Mouse (Mus musculus) heart, adult 11 months (tissue): ENCODE data around the gene Inpp4b.

Experiments used
- DNase-seq: peaks from one replicate; pipeline ENCODE4 v3.0.0; 2022

The Inpp4b gene

GRCm38 (mm10) chr8:81581817-81582437, 239.6 kb downstream of the Inpp4b start:
- peak; percentile 87 for DNase-seq

DNA sequence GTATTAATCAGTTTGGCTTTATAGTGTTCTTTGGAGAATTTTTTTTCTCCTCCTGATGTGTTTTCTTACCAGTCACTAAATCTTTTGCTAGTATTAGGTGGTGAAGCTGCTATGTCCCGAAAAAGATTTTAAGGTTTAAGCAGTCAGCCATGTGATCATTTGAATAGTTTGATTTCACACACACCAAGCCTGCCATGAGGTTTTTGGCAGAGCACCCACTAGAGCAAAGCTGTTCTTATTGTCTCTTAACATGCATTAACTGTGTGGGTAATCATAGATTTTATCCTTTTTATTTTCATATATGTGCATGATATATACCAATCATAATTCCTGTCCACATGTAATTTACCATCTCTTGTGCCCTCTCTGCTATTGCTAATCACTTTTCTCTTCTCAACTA, 240.6 kb downstream of the Inpp4b start:
- DNase-seq = no peak

DNA sequence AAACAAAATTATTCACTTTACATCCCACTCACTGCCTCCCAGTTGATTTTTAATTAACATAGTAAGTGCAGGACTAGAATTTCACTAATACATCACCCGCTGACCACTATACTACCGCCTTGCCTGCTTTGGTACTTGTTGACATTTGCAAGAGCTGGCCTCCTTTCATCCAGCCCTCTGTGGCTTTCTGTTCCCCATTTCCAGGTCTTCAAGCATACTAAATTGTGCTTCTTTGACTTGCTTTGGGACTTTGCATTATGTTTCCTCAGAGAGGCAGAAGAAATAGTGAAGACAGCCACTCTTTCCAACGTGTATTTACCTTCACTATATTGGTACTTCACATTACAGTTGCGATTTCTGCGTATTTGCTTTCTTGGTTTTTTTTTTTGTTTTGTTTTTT, 244.4 kb downstream of the Inpp4b start:
- no peak for DNase-seq

GRCm38 (mm10) chr8:81594134-81594714, 251.9 kb downstream of the Inpp4b start:
- no peak for DNase-seq

GRCm38 (mm10) chr8:81599209-81599608, 256.9 kb downstream of the Inpp4b start:
- no peak for DNase-seq

GRCm38 (mm10) chr8:81601136-81601535, 258.8 kb downstream of the Inpp4b start:
- no peak for DNase-seq

DNA sequence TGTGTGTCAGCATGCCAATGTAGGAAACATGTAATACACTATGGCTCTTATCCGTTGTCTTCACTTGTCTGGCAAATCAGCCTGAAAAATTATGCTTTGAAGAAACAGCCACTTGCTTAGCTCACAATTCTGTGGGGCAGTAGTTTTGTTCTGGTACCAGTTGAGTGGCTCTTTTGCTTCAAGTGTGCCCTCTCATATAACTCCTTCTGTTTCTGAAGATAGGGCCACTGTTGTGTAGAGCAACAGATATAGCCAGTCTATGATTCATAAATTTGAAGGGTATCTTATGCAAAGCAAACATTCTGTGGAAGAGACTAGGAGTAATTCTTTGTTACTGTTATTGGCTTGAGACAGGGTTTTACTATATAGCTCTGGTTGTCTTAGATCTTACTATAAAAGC, 265.7 kb downstream of the Inpp4b start:
- DNase-seq = no peak

- no peak for DNase-seq
Measured at GRCm38 (mm10) chr8:81609064-81609463, 266.7 kb downstream of the Inpp4b start.

DNA sequence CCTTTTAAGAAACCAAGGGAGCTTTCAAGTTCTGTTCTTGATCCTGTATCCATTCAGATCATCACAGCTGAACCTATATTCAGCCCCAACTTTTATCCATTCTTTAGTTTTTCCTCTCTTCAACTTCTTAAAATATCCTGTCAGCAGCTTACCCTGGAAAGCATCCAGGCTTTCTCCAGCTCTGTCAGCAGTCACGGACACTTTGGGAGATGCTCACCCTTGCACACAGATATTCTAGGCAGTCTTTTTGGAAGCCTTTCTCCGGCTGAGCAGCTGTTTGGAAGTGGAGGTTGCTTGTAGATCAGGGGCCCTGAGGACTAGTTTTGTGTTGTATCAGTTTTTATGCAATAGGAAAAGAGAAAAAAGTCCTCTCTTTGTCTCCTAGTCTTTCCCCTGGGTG, 270.3 kb downstream of the Inpp4b start:
- DNase-seq = no peak

- no peak for DNase-seq
Measured at GRCm38 (mm10) chr8:81614135-81614534, 271.8 kb downstream of the Inpp4b start.

DNA sequence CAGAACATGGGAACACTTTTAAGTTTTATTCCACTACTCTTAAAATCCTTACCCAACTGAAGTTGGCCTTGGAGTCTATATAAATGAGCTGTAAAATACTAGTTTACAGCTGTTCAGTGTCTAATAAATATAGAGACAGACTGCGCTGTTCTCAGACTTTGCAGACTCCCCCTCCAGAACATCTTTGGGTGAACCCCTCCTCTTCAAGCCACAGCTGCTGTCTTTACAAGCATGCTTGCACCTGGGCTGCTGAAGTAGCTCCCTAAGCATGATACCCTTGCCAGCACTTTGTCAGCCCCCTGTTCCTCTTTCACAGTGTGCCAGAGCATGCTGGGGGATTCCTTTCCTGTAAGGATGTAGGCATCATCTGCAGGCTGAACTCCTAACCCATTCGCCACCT, 272.2 kb downstream of the Inpp4b start:
- no peak for DNase-seq

- no peak for DNase-seq
Measured at GRCm38 (mm10) chr8:81615552-81615951, 273.2 kb downstream of the Inpp4b start.

DNA sequence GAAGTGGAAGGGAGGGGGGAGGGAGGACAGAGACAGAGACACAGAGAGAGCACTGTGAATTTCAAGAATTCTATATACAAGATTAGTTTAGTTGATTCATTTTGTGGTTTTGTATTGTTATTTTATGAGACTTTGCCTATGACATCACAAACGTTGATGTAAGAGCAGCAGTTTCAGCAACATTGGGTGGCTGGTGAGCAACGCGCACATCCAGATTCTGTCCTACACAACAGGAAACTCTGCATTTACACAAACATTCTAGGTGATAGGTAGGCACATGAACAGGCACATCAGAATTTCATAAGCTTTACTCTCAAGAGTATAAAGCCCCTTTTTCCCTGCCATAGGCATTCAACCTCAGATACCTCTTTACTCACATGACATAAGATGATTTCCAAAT, 276.6 kb downstream of the Inpp4b start:
- no peak for DNase-seq

- no peak for DNase-seq
Measured at GRCm38 (mm10) chr8:81635015-81635414, 292.7 kb downstream of the Inpp4b start.

GRCm38 (mm10) chr8:81635912-81636583, 293.7 kb downstream of the Inpp4b start:
- no peak for DNase-seq

GRCm38 (mm10) chr8:81638478-81638877, 296.1 kb downstream of the Inpp4b start:
- DNase-seq = no peak

DNA sequence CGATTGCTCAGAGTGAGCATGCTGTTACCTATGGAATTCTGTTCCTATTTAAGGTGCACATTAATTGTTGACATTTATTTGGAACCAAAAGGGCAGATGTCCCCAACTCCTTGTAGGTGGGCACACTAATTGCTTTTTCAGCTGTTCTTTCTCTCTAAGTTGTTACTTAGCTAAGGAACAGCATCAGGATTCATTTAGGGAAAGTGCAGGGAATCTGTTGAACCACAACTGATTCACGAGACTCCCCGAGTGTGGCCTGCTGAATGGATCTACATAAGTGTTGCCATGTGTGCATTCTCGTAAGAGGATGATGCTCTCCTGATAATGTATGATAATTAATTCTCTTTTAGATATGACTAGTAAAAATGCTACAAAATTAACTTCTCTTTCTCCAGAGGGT, 297.5 kb downstream of the Inpp4b start:
- no peak for DNase-seq

GRCm38 (mm10) chr8:81643030-81643429, 300.7 kb downstream of the Inpp4b start:
- no peak for DNase-seq

DNA sequence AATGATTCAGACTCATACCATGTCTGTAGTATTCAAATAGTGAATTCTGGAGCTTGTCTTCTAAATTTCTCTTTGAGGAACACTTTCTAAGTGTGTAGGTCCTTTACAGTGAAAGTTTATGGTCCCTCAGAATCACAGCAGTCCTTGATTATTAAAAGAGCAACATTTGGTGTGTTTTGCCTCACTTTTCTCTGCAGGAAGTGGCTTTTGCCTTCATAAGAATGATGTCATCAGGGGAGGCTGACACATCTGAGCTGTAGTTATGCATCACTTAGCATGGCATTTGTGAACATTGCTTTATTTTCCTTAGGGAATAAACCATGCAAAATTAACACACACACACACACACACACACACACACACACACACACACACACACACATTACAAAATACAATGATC, 349.8 kb downstream of the Inpp4b start:
- DNase-seq = no peak

DNA sequence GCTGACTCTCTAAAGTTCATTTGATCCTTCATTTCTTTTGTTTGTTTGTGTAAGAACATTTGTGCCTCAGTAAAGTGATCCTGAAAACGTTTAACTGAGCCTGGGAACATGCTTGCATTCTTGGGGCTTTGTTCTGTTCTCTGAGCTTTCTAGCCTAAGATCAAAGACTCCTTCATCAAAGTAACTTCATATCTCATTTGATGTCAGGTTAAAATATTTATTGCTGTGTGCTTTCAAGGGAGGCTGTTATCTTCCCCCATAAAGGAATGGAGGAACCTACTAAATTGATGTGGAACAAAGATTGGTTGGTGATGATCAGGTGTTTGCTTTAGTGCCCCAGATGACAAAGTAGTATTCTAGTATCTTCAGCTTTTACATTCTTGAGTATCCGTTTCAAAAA, 352.5 kb downstream of the Inpp4b start:
- DNase-seq = no peak

- no peak for DNase-seq
Measured at GRCm38 (mm10) chr8:81702038-81702437, 359.7 kb downstream of the Inpp4b start.

GRCm38 (mm10) chr8:81703571-81704365, 361.4 kb downstream of the Inpp4b start:
- peak; percentile 44 for DNase-seq

GRCm38 (mm10) chr8:81707436-81707835, 365.1 kb downstream of the Inpp4b start:
- no peak for DNase-seq

GRCm38 (mm10) chr8:81731332-81731731, 389.0 kb downstream of the Inpp4b start:
- DNase-seq = no peak
